Mouse (Mus musculus) heart, embryonic 14.5 days (tissue): ENCODE measurements at regions not wholly inside any gene's neighbourhood (a gene's known extent, or its start where the extent isn't known, plus 50 kb on each side); places are given as distances from the start of the nearest gene placed in this dataset.

Experiments
- ATAC-seq: fragments of 200-750 bp; cut with Nextera tagmentation; 2 replicates; pipeline ENCODE4 v1.8.0; 2017; ENCODE audit warnings: low read depth, moderate TSS enrichment; ENCODE audit not compliant: insufficient number of reproducible peaks, insufficient read depth, low FRiP score
- H3K27ac ChIP-seq, 2 experiments: fragments of 200-500 bp in 1 of 2; fragments of 300-500 bp in 1 of 2; sonication (generic) in 1 of 2; replicated peaks in 1 of 2; 2 replicates each; pipeline ENCODE4 v1.5.1; 2012 to 2014; ENCODE audit warnings: low read depth in 2 of 2, low read length in 2 of 2, control low read depth in 1 of 2, mild to moderate bottlenecking in 1 of 2, mixed read lengths in 1 of 2; ENCODE audit not compliant: control insufficient read depth in 1 of 2, insufficient read depth in 1 of 2
- H3K27me3 ChIP-seq: fragments of 300-500 bp; sonication (generic); 2 replicates; pipeline ENCODE4 v1.6.1; 2014; ENCODE audit warnings: mild to moderate bottlenecking, low read length, control low read depth; ENCODE audit not compliant: control insufficient read depth, insufficient read depth
- H3K36me3 ChIP-seq: fragments of 300-500 bp; sonication (generic); 2 replicates; pipeline ENCODE4 v1.6.1; 2014; ENCODE audit warnings: mild to moderate bottlenecking, control low read depth, low read length, mixed read lengths; ENCODE audit not compliant: control insufficient read depth, insufficient read depth
- H3K4me1 ChIP-seq, 2 experiments: fragments of 200-500 bp in 1 of 2; fragments of 300-500 bp in 1 of 2; sonication (generic) in 1 of 2; 2 replicates each; pipeline ENCODE4 v1.6.1; 2012 to 2014; ENCODE audit warnings: low read length in 2 of 2, control low read depth in 1 of 2, mixed read lengths in 1 of 2; ENCODE audit not compliant: control insufficient read depth in 2 of 2, insufficient read depth in 2 of 2
- H3K4me2 ChIP-seq: fragments of 300-500 bp; sonication (generic); 2 replicates; pipeline ENCODE4 v1.6.1; 2014; ENCODE audit warnings: mild to moderate bottlenecking, low read length
- H3K4me3 ChIP-seq, 2 experiments: fragments of 200-500 bp in 1 of 2; fragments of 300-500 bp in 1 of 2; sonication (generic) in 1 of 2; 2 replicates each; pipeline ENCODE4 v1.5.1; 2012 to 2014; ENCODE audit warnings: low read length in 2 of 2, mild to moderate bottlenecking in 2 of 2, control low read depth in 1 of 2, low read depth in 1 of 2, moderate library complexity in 1 of 2; ENCODE audit not compliant: control insufficient read depth in 1 of 2, insufficient read depth in 1 of 2
- H3K9ac ChIP-seq: fragments of 300-500 bp; sonication (generic); 2 replicates; pipeline ENCODE4 v1.6.1; 2014; ENCODE audit warnings: mild to moderate bottlenecking, low read length
- H3K9me3 ChIP-seq: fragments of 300-500 bp; sonication (generic); 2 replicates; pipeline ENCODE4 v1.6.1; 2016; ENCODE audit warnings: low read length, control low read depth; ENCODE audit not compliant: control insufficient read depth
- WGBS: fragments of 180-500 bp; shearing (Covaris S2); extraction: QIAGEN DNeasy Blood & Tissue Kit; methylation state at CpG from one replicate; pipeline ENCODE4 v1.1.7; 2014; 5-methylcytosine and 5-hydroxymethylcytosine counted together

GRCm38 (mm10) chr1:128654099-128654862 lies 62.2 kb upstream of the Cxcr4 start:
- 51% methylated on average over 5 of the region's 5 CpGs for WGBS
- no peak for ATAC-seq
- Histone ChIP-seq H3K9ac (no peak overlapping the region), H3K4me3 (no peak overlapping the region), H3K36me3 (no peaks in the 10 kb centered on the region), H3K27ac (no peak overlapping the region), H3K4me2 (no peak overlapping the region), H3K4me1 (no peaks in the 10 kb centered on the region), H3K9me3 (no peaks in the 10 kb centered on the region), H3K27me3 (no peaks in the 10 kb centered on the region)

- 72% methylated on average over 2 of the region's 2 CpGs for WGBS
- ATAC-seq, result no peak
- Histone ChIP-seq H3K4me2 (no peak overlapping the region), H3K27me3 (no peaks in the 10 kb centered on the region), H3K36me3 (no peaks in the 10 kb centered on the region), H3K9me3 (no peaks in the 10 kb centered on the region), H3K27ac (no peak overlapping the region), H3K4me1 (no peaks in the 10 kb centered on the region), H3K9ac (no peak overlapping the region), H3K4me3 (no peak overlapping the region)
These were observed 58.5 kb upstream of the Cxcr4 start for GRCm38 (mm10) chr1:128650596-128650995.

GRCm38 (mm10) chr1:128649490-128650178 lies 57.5 kb upstream of the Cxcr4 start:
- Histone ChIP-seq H3K36me3 (no peaks in the 10 kb centered on the region), H3K27me3 (no peaks in the 10 kb centered on the region), H3K4me2 (no peak overlapping the region), H3K4me3 (no peak overlapping the region), H3K4me1 (no peaks in the 10 kb centered on the region), H3K9ac (no peak overlapping the region), H3K27ac (peak overlapping the region in 1 of 2 experiments; percentile 54; a peak in 2 of 4 replicates), H3K9me3 (no peaks in the 10 kb centered on the region)
- ATAC-seq, result no peak
- WGBS, result 42% methylated on average over 13 of the region's 13 CpGs

DNA sequence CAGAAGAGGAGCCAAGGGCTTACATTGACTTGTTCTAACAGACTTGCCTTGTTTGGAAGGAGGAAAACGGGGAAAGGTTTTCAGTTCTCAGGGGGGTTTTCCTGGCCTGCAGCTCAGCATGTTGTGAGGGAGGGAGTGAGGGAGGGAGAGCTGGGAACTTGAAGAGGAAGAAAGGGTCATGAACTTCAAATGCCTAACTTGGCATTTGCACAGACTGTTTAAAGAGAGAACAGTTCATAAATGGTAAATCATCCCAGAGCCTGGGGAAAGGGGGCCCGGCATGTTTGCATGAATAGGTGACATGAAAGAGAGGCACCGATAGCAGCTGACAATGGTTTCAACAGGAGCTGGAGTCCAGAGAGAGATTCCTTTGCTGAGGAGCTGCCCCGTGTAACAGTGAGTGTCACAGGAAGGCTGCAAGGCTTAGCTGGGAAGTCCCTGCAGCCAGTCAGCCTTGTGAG lies 51.3 kb upstream of the Cxcr4 start:
- no peak for ATAC-seq
- Histone ChIP-seq H3K27ac (no peak overlapping the region), H3K4me3 (no peak overlapping the region), H3K9me3 (no peaks in the 10 kb centered on the region), H3K4me1 (peaks cover 7 to 8% of the 10 kb centered on the region in 2 experiments), H3K27me3 (no peaks in the 10 kb centered on the region), H3K9ac (0 out of 2 replicates have a peak overlapping the region, but pooled peaks have one; percentile 25), H3K36me3 (no peaks in the 10 kb centered on the region), H3K4me2 (peak overlapping the region; percentile 8; the same call in 1 of the 2 replicates)
- 6% methylated on average over 4 of the region's 4 CpGs for WGBS

DNA sequence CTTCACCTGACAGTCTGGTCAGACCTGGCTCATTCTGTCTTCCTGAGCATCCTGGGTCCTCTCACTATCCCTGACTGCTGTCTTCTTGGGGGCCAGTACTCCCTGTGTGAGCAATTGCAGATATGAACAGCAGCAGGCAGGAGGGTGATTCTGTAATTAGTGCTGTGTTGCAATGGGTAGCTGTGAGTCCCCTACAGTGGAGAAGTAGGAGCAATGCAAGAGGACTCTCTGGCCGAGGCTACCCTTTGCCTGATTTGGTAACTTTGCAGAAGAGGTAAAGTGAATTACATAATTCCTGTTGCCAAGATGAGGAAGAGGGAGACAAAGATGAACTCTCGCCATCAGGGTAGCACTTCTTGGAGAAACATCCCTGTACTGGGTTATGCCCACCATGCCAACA lies 50.1 kb upstream of the Cxcr4 start:
- peaks cover 7 to 8% of the 10 kb centered on the region in 2 experiments for H3K4me1 ChIP-seq

More for the DNA sequence above, 50.1 kb upstream of the Cxcr4 start:
- no peak for ATAC-seq
- H3K9me3 ChIP-seq, result no peaks in the 10 kb centered on the region
- H3K27ac ChIP-seq, result no peak overlapping the region
- no peaks in the 10 kb centered on the region for H3K27me3 ChIP-seq
- no peak overlapping the region for H3K4me2 ChIP-seq
- no peaks in the 10 kb centered on the region for H3K36me3 ChIP-seq
- 80% methylated on average over 2 of the region's 2 CpGs for WGBS
- no peak overlapping the region for H3K4me3 ChIP-seq
- no peak overlapping the region for H3K9ac ChIP-seq
